Mouse (Mus musculus) liver, embryonic 16.5 days (tissue): ENCODE measurements at regions not wholly inside any gene's neighbourhood (a gene's known extent, or its start where the extent isn't known, plus 50 kb on each side); places are given as distances from the start of the nearest gene placed in this dataset.

Experiments
- ATAC-seq: fragments of 200-750 bp; cut with Nextera tagmentation; 2 replicates; pipeline ENCODE4 v1.8.0; 2017; ENCODE audit warnings: low read depth, mild to moderate bottlenecking, moderate number of reproducible peaks, moderate library complexity
- H3K27ac ChIP-seq: fragments of 300-500 bp; sonication (generic); 2 replicates; pipeline ENCODE4 v1.5.1; 2014; ENCODE audit warnings: mild to moderate bottlenecking, low read length
- H3K27me3 ChIP-seq: fragments of 300-500 bp; sonication (generic); 2 replicates; pipeline ENCODE4 v1.6.1; 2014; ENCODE audit warnings: low read depth, low read length, mixed read lengths; ENCODE audit not compliant: control insufficient read depth, insufficient read depth
- H3K36me3 ChIP-seq: fragments of 300-500 bp; sonication (generic); 2 replicates; pipeline ENCODE4 v1.6.1; 2014; ENCODE audit warnings: mild to moderate bottlenecking; ENCODE audit not compliant: control insufficient read depth, insufficient read depth
- H3K4me1 ChIP-seq: fragments of 300-500 bp; sonication (generic); 2 replicates; pipeline ENCODE4 v1.6.1; 2014; ENCODE audit warnings: low read depth, low read length, mixed read lengths; ENCODE audit not compliant: control insufficient read depth
- H3K4me2 ChIP-seq: fragments of 300-500 bp; sonication (generic); 2 replicates; pipeline ENCODE4 v1.6.1; 2014; ENCODE audit warnings: low read depth, low read length, mixed read lengths
- H3K4me3 ChIP-seq: fragments of 300-500 bp; sonication (generic); 2 replicates; pipeline ENCODE4 v1.5.1; 2014; ENCODE audit warnings: low read depth, mild to moderate bottlenecking, low read length
- H3K9ac ChIP-seq: fragments of 300-500 bp; sonication (generic); 2 replicates; pipeline ENCODE4 v1.6.1; 2014; ENCODE audit warnings: low read depth, low read length
- H3K9me3 ChIP-seq: fragments of 300-500 bp; sonication (generic); replicated peaks from 2 replicates; pipeline ENCODE4 v1.6.1; 2016; ENCODE audit warnings: low read length; ENCODE audit not compliant: control insufficient read depth
- WGBS: fragments of 180-500 bp; shearing (Covaris S2); extraction: QIAGEN DNeasy Blood & Tissue Kit; methylation state at CpG from one replicate; pipeline ENCODE4 v1.1.7; 2014; ENCODE audit not compliant: insufficient replicate concordance; 5-methylcytosine and 5-hydroxymethylcytosine counted together

GRCm38 (mm10) chr8:8426201-8426600, 234.8 kb downstream of the Efnb2 start:
- Histone ChIP-seq H3K4me1 (no peaks in the 10 kb centered on the region), H3K4me2 (no peak overlapping the region), H3K9ac (no peak overlapping the region), H3K4me3 (no peak overlapping the region), H3K9me3 (no peaks in the 10 kb centered on the region), H3K27me3 (no peaks in the 10 kb centered on the region), H3K27ac (no peak overlapping the region), H3K36me3 (no peaks in the 10 kb centered on the region)
- WGBS, result 61% methylated on average over 4 of the region's 4 CpGs
- no peak for ATAC-seq

GRCm38 (mm10) chr8:8423443-8423842, 237.6 kb downstream of the Efnb2 start:
- Histone ChIP-seq H3K27ac (no peak overlapping the region), H3K4me3 (no peak overlapping the region), H3K36me3 (no peaks in the 10 kb centered on the region), H3K4me1 (no peaks in the 10 kb centered on the region), H3K27me3 (no peaks in the 10 kb centered on the region), H3K4me2 (no peak overlapping the region), H3K9me3 (no peaks in the 10 kb centered on the region), H3K9ac (no peak overlapping the region)
- WGBS, result 74% methylated on average over 2 of the region's 2 CpGs
- no peak for ATAC-seq

DNA sequence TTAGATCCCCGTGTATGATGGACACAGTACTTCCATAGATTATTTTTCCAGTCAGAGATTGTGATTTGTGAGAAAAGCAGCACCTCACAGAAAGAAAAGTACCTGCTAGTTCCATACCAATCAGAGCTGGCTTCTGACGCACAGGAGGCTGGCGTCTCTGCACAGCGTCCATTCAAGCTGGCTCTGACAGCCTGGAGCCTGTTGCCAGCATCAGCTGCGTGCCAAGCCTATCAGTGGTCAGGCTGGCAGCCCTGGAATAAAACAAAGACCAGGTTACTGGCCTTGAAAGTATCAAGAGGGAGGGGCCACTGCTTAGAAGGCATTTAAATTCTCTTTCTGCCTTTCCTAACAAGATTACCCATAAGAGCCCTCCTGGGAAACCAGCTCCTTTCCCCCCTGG, 239.3 kb downstream of the Efnb2 start:
- Histone ChIP-seq H3K9me3 (no peaks in the 10 kb centered on the region), H3K27me3 (no peaks in the 10 kb centered on the region), H3K9ac (no peak overlapping the region), H3K36me3 (no peaks in the 10 kb centered on the region), H3K27ac (no peak overlapping the region), H3K4me3 (no peak overlapping the region), H3K4me2 (no peak overlapping the region), H3K4me1 (no peaks in the 10 kb centered on the region)
- no peak for ATAC-seq
- WGBS, result 59% methylated on average over 5 of the region's 5 CpGs

- ATAC-seq, result no peak
- H3K27ac ChIP-seq, result no peak overlapping the region
Measured at GRCm38 (mm10) chr8:8419360-8420330, 241.4 kb downstream of the Efnb2 start.

DNA sequence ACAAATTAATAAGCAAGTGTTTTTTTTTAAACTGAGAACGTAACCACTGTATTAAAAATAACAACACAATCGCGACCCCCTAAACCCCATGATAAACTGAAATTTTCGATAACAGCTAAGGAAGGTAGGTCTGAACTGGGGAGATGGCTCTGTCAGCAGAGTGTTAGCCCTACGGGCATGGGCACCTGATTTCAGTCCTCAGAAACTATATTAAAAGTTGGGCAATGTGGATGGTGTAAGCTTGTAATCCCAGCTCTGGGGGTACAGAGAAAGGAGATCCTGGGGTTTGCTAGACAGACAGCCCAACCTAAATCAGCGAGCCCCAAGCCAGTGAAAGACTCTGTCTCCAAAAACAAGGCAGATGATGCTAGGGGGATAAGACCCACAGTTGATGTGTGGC, 242.1 kb downstream of the Efnb2 start:
- ATAC-seq, result no peak
- H3K4me2 ChIP-seq, result no peak overlapping the region
- H3K4me3 ChIP-seq, result no peak overlapping the region
- 59% methylated on average over 6 of the region's 6 CpGs for WGBS
- no peaks in the 10 kb centered on the region for H3K4me1 ChIP-seq
- H3K9me3 ChIP-seq, result no peaks in the 10 kb centered on the region
- no peaks in the 10 kb centered on the region for H3K36me3 ChIP-seq
- no peaks in the 10 kb centered on the region for H3K27me3 ChIP-seq
- no peak overlapping the region for H3K9ac ChIP-seq
- no peak overlapping the region for H3K27ac ChIP-seq

More at GRCm38 (mm10) chr8:8419360-8420330, 241.4 kb downstream of the Efnb2 start:
- Histone ChIP-seq H3K4me1 (no peaks in the 10 kb centered on the region), H3K27me3 (no peaks in the 10 kb centered on the region), H3K9ac (no peak overlapping the region), H3K36me3 (no peaks in the 10 kb centered on the region), H3K4me2 (no peak overlapping the region), H3K4me3 (no peak overlapping the region), H3K9me3 (no peaks in the 10 kb centered on the region)
- 66% methylated on average over 15 of the region's 15 CpGs for WGBS

GRCm38 (mm10) chr8:8418525-8418924, 242.5 kb downstream of the Efnb2 start:
- Histone ChIP-seq H3K36me3 (no peaks in the 10 kb centered on the region), H3K4me3 (no peak overlapping the region), H3K4me2 (no peak overlapping the region), H3K9ac (no peak overlapping the region), H3K27ac (no peak overlapping the region), H3K4me1 (no peaks in the 10 kb centered on the region), H3K27me3 (no peaks in the 10 kb centered on the region), H3K9me3 (no peaks in the 10 kb centered on the region)
- ATAC-seq, result no peak
- WGBS, result 65% methylated on average over 2 of the region's 2 CpGs

DNA sequence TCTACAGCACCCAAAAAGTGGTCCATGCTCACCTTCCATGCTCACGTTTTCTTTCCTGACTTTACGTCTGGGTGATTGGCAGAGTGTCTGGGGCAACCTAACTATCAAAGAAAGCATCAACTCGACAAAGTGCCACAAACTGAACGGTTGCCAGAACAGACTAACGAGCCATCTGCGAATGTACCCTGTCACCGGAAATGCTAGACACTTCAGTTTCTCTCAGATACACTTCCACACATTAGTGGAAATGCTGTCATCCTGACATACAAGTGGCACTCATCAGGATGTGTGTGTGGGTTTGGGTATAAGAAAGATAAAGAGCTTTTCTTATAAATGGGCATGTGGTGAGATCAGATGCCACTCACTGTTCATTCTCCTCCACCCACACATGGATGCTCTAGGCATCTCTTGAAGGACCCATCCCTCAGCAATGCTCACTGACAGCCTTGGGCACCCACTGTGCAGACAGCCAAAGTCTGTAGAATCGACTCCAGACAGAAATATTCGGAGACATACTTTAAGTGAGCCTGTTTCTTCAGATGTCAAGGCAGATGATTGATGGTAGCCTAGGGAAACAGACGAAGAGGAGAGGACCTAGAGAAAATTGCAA, 244.8 kb downstream of the Efnb2 start:
- Histone ChIP-seq H3K36me3 (no peaks in the 10 kb centered on the region), H3K9me3 (no peaks in the 10 kb centered on the region), H3K27ac (no peak overlapping the region), H3K27me3 (no peaks in the 10 kb centered on the region), H3K4me1 (no peaks in the 10 kb centered on the region), H3K4me3 (no peak overlapping the region), H3K9ac (no peak overlapping the region), H3K4me2 (no peak overlapping the region)
- WGBS, result 55% methylated on average over 10 of the region's 10 CpGs
- no peak for ATAC-seq

- no peaks in the 10 kb centered on the region for H3K36me3 ChIP-seq
- H3K4me3 ChIP-seq, result no peak overlapping the region
- no peak for ATAC-seq
- no peaks in the 10 kb centered on the region for H3K9me3 ChIP-seq
- H3K4me2 ChIP-seq, result no peak overlapping the region
- H3K4me1 ChIP-seq, result no peaks in the 10 kb centered on the region
- 22% methylated on average over 3 of the region's 3 CpGs for WGBS
- H3K27me3 ChIP-seq, result no peaks in the 10 kb centered on the region
- no peak overlapping the region for H3K9ac ChIP-seq
- H3K27ac ChIP-seq, result no peak overlapping the region
Measured at GRCm38 (mm10) chr8:8407357-8407756, 253.7 kb downstream of the Efnb2 start.

GRCm38 (mm10) chr8:8403410-8403809, 257.6 kb downstream of the Efnb2 start:
- Histone ChIP-seq H3K4me1 (no peaks in the 10 kb centered on the region), H3K4me3 (no peak overlapping the region), H3K9ac (no peak overlapping the region), H3K27me3 (no peaks in the 10 kb centered on the region), H3K9me3 (no peaks in the 10 kb centered on the region), H3K36me3 (no peaks in the 10 kb centered on the region), H3K4me2 (no peak overlapping the region), H3K27ac (no peak overlapping the region)
- no peak for ATAC-seq
- WGBS, result 58% methylated on average over 3 of the region's 3 CpGs
